Mouse (Mus musculus): Measurements from ENCODE around the gene Fars2. TPM values are rescaled to one million over a fixed set of nuclear protein-coding genes. Genes with fewer than 3 reads are reported as not detected.

Gene Fars2
- total RNA-seq, 2 experiments from 2014 or later = 33.7 to 42.4 TPM

- TF ChIP-seq CTCF (conservative IDR thresholded peaks at IDR 0.05) = no peak
- DNase-seq (ENCODE audit: low spot score in 2 of 2) = no peak
- no peak overlapping the region for H3K27ac ChIP-seq
- H3K4me3 ChIP-seq = no peak overlapping the region
Measured at GRCm38 (mm10) chr13:36203014-36203413, 85.8 kb downstream of the Fars2 start.

GRCm38 (mm10) chr13:36204320-36204719, 87.1 kb downstream of the Fars2 start:
- Histone ChIP-seq H3K27ac (no peak overlapping the region), H3K4me3 (no peak overlapping the region)
- DNase-seq (ENCODE audit: low spot score in 2 of 2) = no peak
- TF ChIP-seq CTCF (conservative IDR thresholded peaks at IDR 0.05) = no peak

DNA sequence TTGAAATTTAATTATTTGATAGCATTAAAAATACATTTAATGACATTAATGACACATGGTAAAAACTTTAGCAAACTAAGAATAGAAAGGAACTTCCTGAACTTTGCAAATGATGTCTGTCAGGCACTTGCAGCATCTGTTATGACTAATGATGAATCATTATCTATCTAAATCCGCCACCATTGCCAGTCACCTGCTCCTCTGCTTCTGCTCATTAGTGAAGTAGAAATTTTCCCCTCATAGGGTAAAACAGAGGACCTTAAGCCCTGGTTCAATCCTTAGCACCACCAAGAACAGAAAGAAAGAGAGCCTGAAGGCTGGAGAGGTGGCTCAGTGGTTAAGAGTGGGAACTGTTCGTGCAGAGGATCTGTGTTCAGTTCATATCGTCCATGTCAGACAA, 93.8 kb downstream of the Fars2 start:
- Histone ChIP-seq H3K4me3 (no peak overlapping the region), H3K27ac (0 out of 2 replicates have a peak overlapping the region, but pooled peaks have one; percentile 36)
- no peak for TF ChIP-seq CTCF (conservative IDR thresholded peaks at IDR 0.05)
- no peak for DNase-seq (ENCODE audit: low spot score in 2 of 2)

DNA sequence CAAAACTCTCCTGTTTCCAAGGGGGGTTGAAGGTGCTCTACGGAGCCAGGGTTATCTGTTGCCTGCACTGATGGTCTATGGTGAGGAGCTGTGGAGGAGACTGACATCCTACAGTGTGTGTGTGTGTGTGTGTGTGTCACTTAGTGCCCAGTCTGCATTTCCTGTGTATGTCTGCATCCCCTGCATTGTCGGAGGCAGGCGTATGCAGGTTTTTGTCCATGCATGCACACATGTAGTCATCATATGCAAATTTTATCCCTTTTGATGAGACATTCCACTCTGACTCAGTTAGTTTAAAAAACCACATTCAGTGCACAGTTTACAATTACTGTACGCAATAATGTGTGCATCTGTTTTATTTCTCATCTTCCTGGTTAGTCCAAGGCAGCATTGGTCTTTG, 96.8 kb downstream of the Fars2 start:
- no peak overlapping the region for H3K27ac ChIP-seq
- no peak overlapping the region for H3K4me3 ChIP-seq
- TF ChIP-seq CTCF (conservative IDR thresholded peaks at IDR 0.05) = no peak
- DNase-seq (ENCODE audit: low spot score in 2 of 2) = no peak

- Histone ChIP-seq H3K4me3 (no peak overlapping the region), H3K27ac (no peak overlapping the region)
- DNase-seq (ENCODE audit: low spot score in 2 of 2) = no peak
- no peak for TF ChIP-seq CTCF (conservative IDR thresholded peaks at IDR 0.05)
Measured at GRCm38 (mm10) chr13:36216005-36216404, 98.8 kb downstream of the Fars2 start.

GRCm38 (mm10) chr13:36218347-36218746, 101.1 kb downstream of the Fars2 start:
- H3K4me3 ChIP-seq = no peak overlapping the region
- no peak overlapping the region for H3K27ac ChIP-seq

GRCm38 (mm10) chr13:36219506-36219905, 102.3 kb downstream of the Fars2 start:
- Histone ChIP-seq H3K4me3 (no peak overlapping the region), H3K27ac (no peak overlapping the region)
- no peak for TF ChIP-seq CTCF (conservative IDR thresholded peaks at IDR 0.05)
- no peak for DNase-seq (ENCODE audit: low spot score in 2 of 2)

More at GRCm38 (mm10) chr13:36218347-36218746, 101.1 kb downstream of the Fars2 start:
- TF ChIP-seq CTCF (conservative IDR thresholded peaks at IDR 0.05) = no peak
- no peak for DNase-seq (ENCODE audit: low spot score in 2 of 2)

DNA sequence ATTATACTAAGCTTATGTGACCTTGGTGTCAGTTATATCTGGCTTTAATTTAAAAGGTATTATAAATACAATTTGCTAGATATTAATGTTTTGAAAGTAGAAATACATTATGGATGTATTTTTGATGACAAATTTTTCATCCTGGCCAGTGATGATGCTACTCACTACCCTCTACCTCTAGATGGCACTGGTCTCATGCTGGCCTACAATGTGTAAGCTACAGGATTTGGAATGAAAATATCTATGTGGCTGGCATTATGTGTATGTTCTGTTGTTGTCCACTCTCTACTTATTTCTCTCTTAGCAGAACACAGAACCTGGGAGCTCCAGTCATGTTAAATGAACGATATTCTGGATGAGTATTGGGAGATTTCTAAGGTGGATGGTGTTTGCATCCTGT, 104.7 kb downstream of the Fars2 start:
- TF ChIP-seq CTCF (conservative IDR thresholded peaks at IDR 0.05) = peak; percentile 89
- Histone ChIP-seq H3K4me3 (no peak overlapping the region), H3K27ac (peak overlapping the region; percentile 15; the same call in 1 of the 2 replicates)
- no peak for DNase-seq (ENCODE audit: low spot score in 2 of 2)

- no peak for TF ChIP-seq CTCF (conservative IDR thresholded peaks at IDR 0.05)
- no peak overlapping the region; the same call in 1 of the 2 replicates for H3K27ac ChIP-seq
Measured at GRCm38 (mm10) chr13:36222721-36223120, 105.5 kb downstream of the Fars2 start.

DNA sequence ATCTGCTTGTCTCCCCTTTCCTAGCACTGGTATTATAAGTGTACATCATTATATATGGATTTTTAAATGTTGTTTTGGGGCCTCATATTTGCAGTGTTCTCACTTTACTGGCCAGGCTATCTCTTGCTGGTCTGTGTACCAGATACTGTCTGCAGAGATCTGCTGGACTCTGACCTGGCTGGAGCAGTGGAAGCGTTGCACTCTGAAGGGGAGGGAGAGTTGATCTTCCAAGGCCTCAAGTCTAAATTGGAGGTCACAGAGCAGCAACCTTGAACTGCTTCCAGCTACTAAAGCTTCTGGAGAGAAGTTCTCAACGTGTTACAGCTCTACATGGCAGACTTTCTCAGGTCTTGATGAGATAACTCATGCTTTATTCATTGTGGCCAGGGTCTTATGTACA, 107.2 kb downstream of the Fars2 start:
- no peak for DNase-seq (ENCODE audit: low spot score in 2 of 2)
- H3K27ac ChIP-seq = no peak overlapping the region
- no peak for TF ChIP-seq CTCF (conservative IDR thresholded peaks at IDR 0.05)
- no peak overlapping the region for H3K4me3 ChIP-seq

More at GRCm38 (mm10) chr13:36222721-36223120, 105.5 kb downstream of the Fars2 start:
- no peak for DNase-seq (ENCODE audit: low spot score in 2 of 2)
- no peak overlapping the region for H3K4me3 ChIP-seq

GRCm38 (mm10) chr13:36242261-36242660, 125.0 kb downstream of the Fars2 start:
- TF ChIP-seq CTCF (conservative IDR thresholded peaks at IDR 0.05) = no peak
- no peak for DNase-seq (ENCODE audit: low spot score in 2 of 2)
- Histone ChIP-seq H3K4me3 (no peak overlapping the region), H3K27ac (no peak overlapping the region)

GRCm38 (mm10) chr13:36253936-36254335, 136.7 kb downstream of the Fars2 start:
- no peak overlapping the region for H3K4me3 ChIP-seq
- no peak for TF ChIP-seq CTCF (conservative IDR thresholded peaks at IDR 0.05)
- DNase-seq (ENCODE audit: low spot score in 2 of 2) = no peak
- H3K27ac ChIP-seq = no peak overlapping the region

DNA sequence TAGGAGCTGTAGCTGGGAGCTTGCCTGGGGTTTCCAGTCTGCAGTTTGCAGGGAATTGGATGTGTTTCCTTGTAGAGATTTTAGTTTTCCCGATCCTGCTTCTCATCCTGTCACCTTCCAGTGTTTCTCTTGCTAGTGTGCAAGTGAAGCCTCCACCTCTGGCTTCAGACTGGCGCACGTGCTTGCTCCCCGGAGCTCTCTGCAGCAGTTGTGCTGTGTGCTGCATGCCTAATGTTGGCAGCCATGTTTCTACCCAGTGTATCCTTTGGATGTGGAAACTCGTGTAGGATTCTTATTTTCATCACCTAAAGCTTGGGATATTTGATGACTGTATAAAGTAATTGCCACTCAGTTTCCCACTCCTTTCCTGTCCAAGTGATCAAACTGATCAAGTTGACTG, 140.0 kb downstream of the Fars2 start:
- DNase-seq (ENCODE audit: low spot score in 2 of 2) = no peak
- Histone ChIP-seq H3K27ac (no peak overlapping the region), H3K4me3 (no peak overlapping the region)
- no peak for TF ChIP-seq CTCF (conservative IDR thresholded peaks at IDR 0.05)

- Histone ChIP-seq H3K4me3 (no peak overlapping the region), H3K27ac (no peak overlapping the region)
- DNase-seq (ENCODE audit: low spot score in 2 of 2) = no peak
- no peak for TF ChIP-seq CTCF (conservative IDR thresholded peaks at IDR 0.05)
Measured at GRCm38 (mm10) chr13:36259754-36260153, 142.5 kb downstream of the Fars2 start.

GRCm38 (mm10) chr13:36261299-36261698, 144.1 kb downstream of the Fars2 start:
- no peak overlapping the region for H3K27ac ChIP-seq
- no peak overlapping the region for H3K4me3 ChIP-seq
- DNase-seq (ENCODE audit: low spot score in 2 of 2) = no peak
- TF ChIP-seq CTCF (conservative IDR thresholded peaks at IDR 0.05) = no peak
